ENCODE assay signal across 21 mouse cellular contexts in genomic region chr16:45998231-45998630, GRCm38 (mm10). TPM values are rescaled to one million over a fixed set of nuclear protein-coding genes. Genes with fewer than 3 reads are reported as not detected.
"Had no signal": no experiment of that assay in that cellular context is flagged by ENCODE, and none has a peak within 500 bp of the region (broad histone marks: within the 10 kb centered on the region; RNA-seq: fewer than 3 reads in every experiment).

No protein-coding gene starts in this region.

- H3K36me3 ChIP-seq: limb, embryonic 10.5 days; limb, embryonic 13.5 days; liver, embryonic 12.5 days; liver, embryonic 15.5 days; lung, embryonic 15.5 days; midbrain, embryonic 10.5 days; stomach, embryonic 15.5 days had no signal

- H3K4me2 ChIP-seq: limb, embryonic 13.5 days; liver, embryonic 12.5 days; liver, embryonic 15.5 days; lung, embryonic 15.5 days; neural tube, embryonic 13.5 days; stomach, embryonic 15.5 days had no signal

- H3K9me3 ChIP-seq: limb, embryonic 10.5 days; limb, embryonic 13.5 days; liver, embryonic 12.5 days; liver, embryonic 15.5 days; lung, embryonic 15.5 days; megakaryocyte, embryonic 14.5 days; midbrain, embryonic 10.5 days; neural tube, embryonic 13.5 days; stomach, embryonic 15.5 days had no signal

- DNase-seq: kidney, adult 9 months; kidney, postnatal 14 days; kidney, postnatal 4 days; liver; lung, adult 18-20 months; lung, postnatal 10 days; lung, postnatal 36 days; midbrain, embryonic 14.5 days; right cerebral cortex, postnatal 25 days; spleen, adult 18-20 months; thymus, postnatal 36 days had no signal

- H3K9ac ChIP-seq: limb, embryonic 13.5 days; liver, embryonic 12.5 days; liver, embryonic 15.5 days; lung, embryonic 15.5 days; neural tube, embryonic 13.5 days; stomach, embryonic 15.5 days had no signal

- H3K27ac ChIP-seq: limb, embryonic 10.5 days; limb, embryonic 13.5 days; liver, embryonic 12.5 days; liver, embryonic 15.5 days; lung, embryonic 15.5 days; midbrain, embryonic 10.5 days; neural tube, embryonic 13.5 days; stomach, embryonic 15.5 days had no signal

- H3K27me3 ChIP-seq: limb, embryonic 13.5 days; liver, embryonic 12.5 days; liver, embryonic 15.5 days; lung, embryonic 15.5 days; megakaryocyte, embryonic 14.5 days; neural tube, embryonic 13.5 days; stomach, embryonic 15.5 days had no signal

- H3K4me1 ChIP-seq: limb, embryonic 10.5 days; liver, embryonic 12.5 days; liver, embryonic 15.5 days; lung, embryonic 15.5 days; stomach, embryonic 15.5 days had no signal

- ATAC-seq: liver, embryonic 12.5 days had no signal

- H3K4me3 ChIP-seq: limb, embryonic 10.5 days; limb, embryonic 13.5 days; liver, embryonic 12.5 days; liver, embryonic 15.5 days; lung, embryonic 15.5 days; megakaryocyte, embryonic 14.5 days; midbrain, embryonic 10.5 days; neural tube, embryonic 13.5 days; stomach, embryonic 15.5 days had no signal

RNA-seq across cellular contexts. Expression of gene Phldb2, which starts 44.8 kb away (rescaled TPM):
- total RNA-seq: neutrophil, adult 5-6 weeks had no signal
